Mouse (Mus musculus) layer of hippocampus, adult 9-11 months (tissue): ENCODE measurements around the gene Bag6.
A peak's percentile ranks its signal among the peaks of the same experiment; 100 is the strongest.
"Not testable (repeated sequence)": the region's sequence is repeated elsewhere in the genome, so short reads cannot be mapped to it uniquely, and the experiment has no call there.

Experiments used
- DNase-seq: peaks from one replicate; pipeline ENCODE4 v3.0.0; 2022

Gene Bag6

DNA sequence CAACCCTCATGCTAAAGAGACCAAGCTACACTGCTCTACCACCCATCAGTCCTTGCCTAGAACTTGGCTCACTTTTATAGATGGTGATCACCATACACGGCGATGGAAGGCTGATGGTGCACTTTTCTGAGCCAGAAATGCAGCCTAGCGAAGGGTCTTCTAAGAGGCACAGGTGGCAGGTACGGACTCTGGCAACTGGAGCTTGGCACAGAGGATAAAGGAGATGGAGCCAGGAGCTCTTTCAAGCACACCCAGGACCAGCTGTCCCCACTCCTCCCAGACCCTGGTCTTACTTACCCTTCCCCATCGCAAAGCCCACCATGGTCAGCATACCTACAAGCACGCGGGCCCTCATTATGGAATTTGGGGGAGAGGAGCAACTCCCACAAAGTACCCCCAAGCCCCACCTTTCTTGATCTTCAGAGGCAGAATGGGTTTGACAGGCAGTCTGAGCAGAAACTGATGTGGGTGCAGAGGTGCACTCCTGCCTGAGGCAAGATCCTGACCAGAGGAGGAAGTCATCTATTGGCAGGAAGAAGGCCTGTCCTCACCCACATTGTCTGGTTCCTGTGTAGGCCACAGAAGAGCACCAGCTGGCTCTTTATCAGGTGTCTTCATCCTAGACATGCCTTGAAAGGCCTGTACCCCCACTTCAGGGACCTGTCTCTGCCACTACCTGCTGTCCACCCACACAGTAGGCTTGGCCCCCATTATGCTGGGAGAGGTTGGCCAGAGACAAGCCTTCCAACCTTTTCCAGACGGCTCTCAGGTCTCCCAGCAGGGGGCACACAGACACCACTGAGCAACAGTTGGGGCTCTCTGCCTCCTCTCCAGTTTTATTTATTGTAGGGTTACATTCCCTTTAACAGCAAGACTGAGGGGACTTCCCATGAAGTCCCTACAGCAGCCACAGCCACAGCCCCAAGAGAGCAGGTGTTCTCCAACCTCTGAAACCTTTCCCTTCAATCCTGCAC lies 19.6 kb upstream of the Bag6 start, which contains the start of gene Ly6g5b:
Gene Ly6g5b, minus strand, starts transcription at position 383 of the 974 bp plus-strand sequence.
- DNase-seq: no peak

GRCm38 (mm10) chr17:35120745-35121142 lies 14.2 kb upstream of the Bag6 start:
- no peak for DNase-seq

GRCm38 (mm10) chr17:35121143-35121799 lies 13.7 kb upstream of the Bag6 start, which contains the start of gene Gpank1:
TSS of gene Gpank1 (plus strand) at chr17:35121455.
- peak; percentile 99 for DNase-seq

DNA sequence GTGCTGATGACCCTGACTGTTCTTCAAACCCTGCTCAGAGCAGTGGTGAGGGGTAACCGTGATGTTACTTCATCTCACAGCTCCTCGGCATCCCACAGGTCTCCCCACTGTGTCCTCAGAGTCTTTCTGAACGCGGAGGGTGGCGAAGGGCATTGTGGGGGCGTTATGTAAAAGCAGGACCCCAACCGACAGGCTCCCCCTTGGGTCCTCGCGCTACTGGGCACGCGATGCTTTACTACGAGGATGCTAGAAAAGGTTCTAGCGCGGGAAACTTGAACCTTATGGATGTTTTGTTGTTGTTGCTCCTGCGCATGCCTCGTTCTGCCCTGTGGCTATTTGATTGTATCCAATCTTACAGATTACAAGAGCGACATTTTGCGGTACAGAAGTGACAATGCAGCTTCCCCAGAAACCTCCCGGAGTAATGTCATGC lies 13.1 kb upstream of the Bag6 start, which contains the start of gene Csnk2b:
Gene Csnk2b, minus strand, starts transcription at position 183 of the 433 bp plus-strand sequence.
- DNase-seq: peak; percentile 82

- DNase-seq: not testable (repeated sequence)
Observed at GRCm38 (mm10) chr17:35123287-35123686, 11.7 kb upstream of the Bag6 start.

GRCm38 (mm10) chr17:35124261-35124896 lies 10.6 kb upstream of the Bag6 start:
- DNase-seq: not testable (repeated sequence)

DNA sequence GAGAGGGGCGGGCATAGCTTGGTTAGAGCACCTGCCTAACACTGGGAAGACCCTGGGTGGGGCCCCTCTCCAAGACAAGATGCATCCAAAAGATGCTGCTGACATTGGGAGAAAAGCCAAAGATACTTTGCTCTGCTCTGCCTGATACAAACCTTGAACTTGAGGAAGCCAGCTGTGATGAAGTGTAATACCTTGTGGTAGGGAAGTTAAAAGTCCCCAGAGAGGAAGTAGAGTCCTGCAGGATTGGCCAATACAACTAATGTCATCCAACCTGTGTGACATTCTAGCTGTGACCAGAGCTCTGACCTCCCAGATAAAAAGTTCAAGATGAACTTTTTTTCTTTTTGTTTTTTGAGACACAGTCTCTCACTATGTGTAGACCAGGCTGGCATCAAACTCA lies 9.9 kb upstream of the Bag6 start:
- DNase-seq: no peak

DNA sequence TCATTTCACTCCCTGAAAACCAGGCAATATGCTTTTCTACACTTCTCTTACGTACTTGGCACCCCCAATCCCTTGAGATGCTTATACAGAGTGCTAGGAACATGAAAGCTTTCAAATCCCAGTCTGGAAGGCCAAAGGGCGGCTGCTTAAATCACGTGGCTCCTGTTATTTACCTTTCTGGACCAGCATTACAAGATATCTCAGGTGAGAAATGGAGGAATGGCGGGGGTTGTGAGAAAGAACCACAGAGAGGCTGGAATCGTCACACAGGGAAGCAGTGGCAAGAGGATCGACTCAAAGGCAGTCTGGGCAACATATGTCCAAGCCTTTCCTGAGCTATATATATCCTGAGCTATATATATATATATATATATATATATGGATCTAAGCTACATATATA lies 9.4 kb upstream of the Bag6 start:
- no peak for DNase-seq

DNA sequence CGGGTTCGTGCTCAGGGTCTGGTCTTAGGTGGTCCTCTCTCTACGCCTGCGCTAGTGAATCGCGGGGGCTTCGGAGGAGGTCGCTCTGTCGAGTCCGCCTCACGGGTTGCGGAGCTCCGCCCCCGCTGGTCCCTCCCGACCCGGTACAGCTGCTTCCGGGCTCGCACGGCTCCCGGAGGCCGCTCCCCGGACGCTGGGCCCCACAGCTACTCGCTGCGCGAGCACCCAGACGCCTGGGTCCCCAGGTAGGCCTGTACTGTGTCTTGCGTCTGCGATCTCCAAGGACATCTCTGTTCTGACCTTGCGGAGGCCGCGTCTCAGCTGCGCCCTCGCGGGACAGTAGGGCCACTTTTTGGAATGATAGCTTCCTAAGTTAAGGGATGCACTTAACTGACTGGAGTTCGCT lies 8.8 kb upstream of the Bag6 start, which contains the start of gene D17H6S53E:
Gene D17H6S53E, plus strand, starts transcription at position 168 of the 406 bp plus-strand sequence.
- peak; percentile 63 for DNase-seq

- DNase-seq: no peak
Observed at GRCm38 (mm10) chr17:35127017-35127416, 8.0 kb upstream of the Bag6 start.

DNA sequence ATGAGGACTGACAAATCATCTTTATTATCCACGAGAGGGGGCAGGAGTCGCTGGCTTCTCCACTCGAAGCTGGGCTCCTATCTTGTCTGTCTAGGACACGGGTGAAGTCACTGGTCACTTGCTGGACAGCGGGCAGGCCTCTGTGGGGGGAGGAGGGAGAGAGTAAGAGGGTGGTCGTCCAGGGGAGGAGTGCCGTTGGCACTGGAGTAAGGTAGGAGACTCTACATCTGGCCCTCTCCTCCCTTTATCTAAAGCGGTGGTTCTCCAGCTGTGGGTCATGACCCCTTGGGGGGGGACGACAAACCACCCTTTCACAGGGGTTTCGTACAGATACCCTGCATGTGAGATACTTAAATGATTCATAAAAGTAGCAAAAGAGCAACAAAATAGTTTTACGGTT lies 6.0 kb upstream of the Bag6 start:
- no peak for DNase-seq

DNA sequence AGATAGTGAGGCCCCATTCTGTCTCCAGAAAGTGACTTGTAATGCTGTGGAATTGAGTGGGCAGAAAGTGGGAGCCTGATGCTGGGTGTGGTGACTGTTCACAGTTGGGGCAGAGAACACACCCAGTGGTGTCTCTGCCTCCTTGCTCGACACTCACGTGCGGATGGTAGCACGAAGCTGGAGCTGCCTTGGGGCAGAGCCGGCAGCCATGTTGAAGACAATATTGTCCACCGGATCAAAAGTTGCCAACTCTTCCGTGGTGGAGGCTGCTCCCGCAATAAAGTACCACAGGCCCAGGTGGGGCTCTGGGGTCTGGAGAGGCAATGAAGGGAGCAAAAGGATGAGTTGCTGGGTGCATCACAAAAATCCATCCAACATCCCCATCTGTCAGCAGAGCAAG lies 3.9 kb upstream of the Bag6 start:
- DNase-seq: no peak

- DNase-seq: no peak
Observed at GRCm38 (mm10) chr17:35131500-35132173, 3.3 kb upstream of the Bag6 start, which contains the start of gene Apom. TSS of gene Apom (minus strand) at chr17:35132050.

DNA sequence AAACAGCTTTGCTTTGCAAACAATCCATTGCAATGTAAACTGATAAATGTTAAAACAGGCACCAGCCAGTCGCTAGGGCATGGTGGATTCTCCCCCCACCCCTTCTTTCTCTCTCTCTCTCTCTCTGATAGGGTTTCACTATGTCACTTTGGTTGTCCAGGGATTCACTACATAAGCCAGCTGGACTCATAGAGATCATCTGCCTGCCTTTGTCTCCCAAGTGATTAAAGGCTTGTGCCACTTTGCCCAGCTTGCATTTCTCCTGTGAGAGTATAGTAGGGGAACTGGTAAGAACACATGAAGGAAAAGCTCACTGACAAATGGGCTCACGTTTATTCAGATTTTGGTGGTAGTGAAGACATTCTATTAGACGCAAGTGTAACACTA lies 2.8 kb upstream of the Bag6 start:
- DNase-seq: no peak

- DNase-seq: no peak
Observed at GRCm38 (mm10) chr17:35133517-35133916, 1.5 kb upstream of the Bag6 start.

DNA sequence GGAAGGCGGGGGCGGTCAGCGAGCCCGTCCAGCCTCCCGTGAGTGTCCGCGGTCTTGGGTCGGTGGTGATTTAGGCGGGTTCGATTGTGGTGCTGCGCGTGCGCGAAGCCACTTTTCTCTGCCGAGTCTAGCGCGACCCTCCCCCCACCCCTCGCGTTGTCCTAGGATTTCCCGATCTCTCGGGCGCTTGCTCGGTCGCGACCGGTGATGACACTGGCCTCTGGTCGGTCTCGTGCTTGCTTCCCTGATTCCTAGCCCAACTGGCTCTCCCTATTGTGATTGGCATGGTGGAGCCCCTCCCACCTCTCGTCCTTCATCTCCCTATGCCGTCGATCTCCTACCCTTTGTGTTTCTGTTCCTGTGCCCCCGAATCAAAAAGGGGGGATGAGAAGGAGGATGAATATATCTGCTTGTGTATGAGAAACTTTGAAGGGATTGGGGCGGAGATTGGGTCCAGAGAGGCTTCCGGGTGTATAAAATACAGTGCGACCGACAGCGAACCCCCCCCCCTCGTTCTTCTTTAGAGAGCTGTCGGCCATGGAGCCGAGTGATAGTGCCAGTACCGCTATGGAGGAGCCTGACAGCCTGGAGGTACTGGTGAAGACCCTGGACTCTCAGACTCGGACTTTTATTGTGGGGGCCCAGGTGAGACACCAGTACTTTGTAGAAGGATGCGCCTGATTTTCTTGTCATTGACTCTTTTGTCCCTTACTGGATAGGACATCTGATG lies 778 bp downstream of the Bag6 start:
- no peak for DNase-seq

DNA sequence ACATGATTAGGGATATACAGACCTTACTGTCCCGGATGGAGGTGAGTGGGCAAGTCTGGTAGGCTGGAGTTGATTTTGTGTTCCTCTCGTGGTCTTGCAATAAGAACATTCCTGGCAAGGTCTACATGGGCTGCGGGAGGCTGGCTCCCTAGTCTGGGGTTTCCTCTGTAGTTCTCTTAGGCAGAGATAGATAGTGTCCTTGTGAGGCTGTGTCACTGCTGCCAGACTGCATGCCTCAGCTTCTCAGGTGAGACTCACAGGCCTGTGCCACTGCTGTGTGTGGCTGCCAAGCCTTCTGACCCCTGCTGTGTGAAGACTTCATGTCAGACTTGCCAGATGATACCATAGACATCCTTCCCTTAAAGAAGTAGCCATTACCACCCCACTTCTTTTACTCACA lies 4.3 kb downstream of the Bag6 start:
- DNase-seq: no peak

DNA sequence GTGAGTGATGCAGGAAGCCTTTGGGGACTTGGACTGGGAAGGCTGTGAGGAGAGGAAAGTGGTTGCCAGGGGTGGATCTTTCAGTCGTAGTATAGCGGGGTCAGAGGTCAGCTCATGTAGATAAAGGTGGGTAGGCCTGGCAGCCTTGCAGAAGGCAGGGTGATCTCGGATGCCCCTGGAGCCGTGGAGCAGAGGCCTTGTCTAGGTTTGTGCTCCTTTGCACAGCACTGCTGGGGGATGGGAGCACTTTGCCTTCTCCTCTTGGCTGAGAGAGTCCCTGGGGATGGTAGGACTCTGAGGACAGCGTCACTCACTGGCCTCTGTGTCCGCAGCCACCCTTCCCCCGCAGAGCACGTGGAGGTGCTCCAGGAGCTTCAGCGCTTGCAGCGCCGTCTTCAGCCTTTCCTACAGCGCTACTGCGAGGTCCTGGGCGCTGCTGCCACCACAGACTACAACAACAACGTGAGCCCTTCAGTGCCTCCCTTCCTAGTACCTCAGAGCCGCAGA lies 5.6 kb downstream of the Bag6 start:
- DNase-seq: no peak

GRCm38 (mm10) chr17:35141971-35142370 lies 7.0 kb downstream of the Bag6 start:
- no peak for DNase-seq

DNA sequence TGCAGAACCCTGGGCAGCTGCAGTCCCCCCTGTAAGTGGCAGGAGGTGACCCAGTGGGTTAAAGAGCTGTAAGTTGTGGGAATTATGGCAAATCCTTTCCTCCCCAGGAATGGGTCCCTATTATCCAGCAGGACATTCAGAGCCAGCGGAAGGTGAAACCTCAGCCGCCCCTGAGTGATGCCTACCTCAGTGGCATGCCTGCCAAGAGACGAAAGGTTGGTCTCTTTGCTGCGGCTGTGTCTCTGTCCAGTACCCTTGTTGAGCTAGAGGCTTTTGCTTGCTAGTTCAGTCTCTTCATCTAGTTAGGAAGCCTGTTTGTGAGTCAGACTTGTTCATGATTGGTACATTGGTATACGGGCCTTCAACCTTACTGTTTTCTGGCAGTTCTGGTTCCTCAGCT lies 11.2 kb downstream of the Bag6 start:
- no peak for DNase-seq

GRCm38 (mm10) chr17:35147348-35147747 lies 12.4 kb downstream of the Bag6 start:
- DNase-seq: no peak
